Comparison of ENCODE assay signal across 21 mouse cellular contexts in genomic region chr15:11453997-11454396, GRCm38 (mm10).
"Had no signal": no experiment of that assay in that cellular context is flagged by ENCODE, and none has a peak within 500 bp of the region (broad histone marks: within the 10 kb centered on the region; RNA-seq: fewer than 3 reads in every experiment).

No protein-coding gene starts in this region.

- H3K9me3 ChIP-seq: kidney, embryonic 15.5 days; limb, embryonic 12.5 days; midbrain, embryonic 12.5 days; midbrain, embryonic 15.5 days; neural tube, embryonic 13.5 days had no signal

- H3K4me1 ChIP-seq: kidney, embryonic 15.5 days; midbrain, embryonic 12.5 days; midbrain, embryonic 15.5 days; neural tube, embryonic 13.5 days had no signal

- H3K27me3 ChIP-seq: kidney, embryonic 15.5 days; limb, embryonic 12.5 days; midbrain, embryonic 12.5 days; midbrain, embryonic 15.5 days; neural tube, embryonic 13.5 days had no signal

- ATAC-seq: liver, postnatal 0 days; lung, postnatal 0 days; midbrain, embryonic 15.5 days had no signal

- H3K27ac ChIP-seq: kidney, embryonic 15.5 days; left cerebral cortex, adult 2 months; limb, embryonic 12.5 days; liver, embryonic 14.5 days; macrophage; midbrain, embryonic 12.5 days; midbrain, embryonic 15.5 days; neural tube, embryonic 13.5 days had no signal

- DNase-seq: kidney, adult 8-10 months; kidney, postnatal 10 days; kidney, postnatal 36 days; layer of hippocampus, postnatal 36 days; liver, postnatal 0 days; lung, embryonic 14.5 days; retina, postnatal 1 day; right cerebral cortex, postnatal 25 days; thymus, adult 2 months; thymus, postnatal 14 days; thymus, postnatal 4 days had no signal

- H3K4me3 ChIP-seq: kidney, embryonic 15.5 days; left cerebral cortex, adult 2 months; limb, embryonic 12.5 days; midbrain, embryonic 12.5 days; midbrain, embryonic 15.5 days; neural tube, embryonic 13.5 days had no signal

- H3K9ac ChIP-seq: kidney, embryonic 15.5 days; limb, embryonic 12.5 days; liver, embryonic 14.5 days; liver, postnatal 0 days; lung, embryonic 14.5 days; midbrain, embryonic 12.5 days; midbrain, embryonic 15.5 days; neural tube, embryonic 13.5 days had no signal

- H3K4me2 ChIP-seq: kidney, embryonic 15.5 days; limb, embryonic 12.5 days; liver, embryonic 11.5 days; lung, embryonic 14.5 days; midbrain, embryonic 12.5 days; midbrain, embryonic 15.5 days; neural tube, embryonic 13.5 days had no signal

- H3K36me3 ChIP-seq: kidney, embryonic 15.5 days; limb, embryonic 12.5 days; midbrain, embryonic 12.5 days; midbrain, embryonic 15.5 days; neural tube, embryonic 13.5 days had no signal
